Mouse (Mus musculus) brown adipose tissue, adult 24 weeks (tissue): ENCODE data around the gene Mob4. TPM values are rescaled to one million over a fixed set of nuclear protein-coding genes. Genes with fewer than 3 reads are reported as not detected.
A peak's percentile ranks its signal among the peaks of the same experiment; 100 is the strongest.

Experiments used
- H3K27ac ChIP-seq: fragments of 200-500 bp; replicated peaks from 2 replicates; pipeline ENCODE4 v1.5.1; 2012; ENCODE audit warnings: low read depth, mild to moderate bottlenecking, low read length
- H3K4me1 ChIP-seq: fragments of 200-500 bp; 2 replicates; pipeline ENCODE4 v1.6.1; 2012; ENCODE audit warnings: low read length, mixed read lengths; ENCODE audit not compliant: control insufficient read depth, insufficient read depth, insufficient read length
- H3K4me3 ChIP-seq: fragments of 200-500 bp; 2 replicates; pipeline ENCODE4 v1.5.1; 2012; ENCODE audit warnings: low read depth, mild to moderate bottlenecking, low read length, moderate library complexity; ENCODE audit not compliant: insufficient read depth
- polyA plus RNA-seq: library from polyadenylated mRNA; stranded (reverse); fragments of >200 nt; gene quantifications from 2 replicates; pipeline ENCODE4 v1.2.4, GENCODE M21; 2012; ENCODE audit not compliant: missing spikeins, insufficient read depth, insufficient read length

Gene Mob4
- polyA plus RNA-seq, 1 experiment, result 55.4 TPM

DNA sequence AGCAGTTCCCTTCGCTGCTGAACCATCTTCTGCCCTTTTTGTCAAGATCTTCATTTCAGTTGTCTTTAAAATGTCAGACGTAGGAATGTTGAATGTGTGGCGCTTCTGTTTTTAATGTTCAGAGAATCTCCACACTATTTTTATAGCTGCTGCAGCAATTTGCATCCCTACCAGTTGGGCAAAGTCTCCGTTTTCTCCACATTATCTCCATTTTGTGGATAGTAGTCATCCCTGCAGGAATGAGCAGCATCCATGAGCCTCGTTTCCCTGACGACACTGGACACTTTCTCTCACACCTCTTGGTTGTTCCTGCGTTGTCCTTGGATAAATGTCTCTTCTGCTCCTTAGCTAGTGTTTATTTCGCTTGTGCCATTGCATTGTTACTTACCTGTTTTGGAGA, 27.8 kb downstream of the Mob4 start:
- Histone ChIP-seq H3K4me3 (no peak overlapping the region), H3K27ac (no peak overlapping the region), H3K4me1 (0 out of 2 replicates have a peak, but pooled peaks cover 3% of the 10 kb centered on the region)

DNA sequence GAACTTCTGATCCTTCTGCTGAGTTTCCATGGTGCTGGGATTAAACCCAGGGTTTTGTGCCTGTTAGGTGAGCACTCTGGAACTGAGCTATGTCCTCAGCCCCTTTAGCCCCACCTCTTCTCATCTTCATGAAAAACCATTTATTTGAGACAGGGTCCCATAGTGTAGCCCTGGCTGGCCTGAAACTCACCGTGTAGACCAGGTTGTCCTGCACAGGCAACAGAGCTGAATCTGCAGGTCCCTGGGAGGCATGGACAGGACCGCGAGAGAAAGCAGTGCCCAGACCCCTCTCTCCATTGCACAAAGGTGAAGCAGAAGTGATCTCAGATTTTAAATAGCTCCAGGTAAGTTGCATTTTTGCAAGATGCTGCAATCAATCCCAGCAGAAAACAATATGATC, 29.2 kb downstream of the Mob4 start:
- Histone ChIP-seq H3K4me1 (0 out of 2 replicates have a peak, but pooled peaks cover 4% of the 10 kb centered on the region), H3K4me3 (no peak overlapping the region), H3K27ac (no peak overlapping the region)

DNA sequence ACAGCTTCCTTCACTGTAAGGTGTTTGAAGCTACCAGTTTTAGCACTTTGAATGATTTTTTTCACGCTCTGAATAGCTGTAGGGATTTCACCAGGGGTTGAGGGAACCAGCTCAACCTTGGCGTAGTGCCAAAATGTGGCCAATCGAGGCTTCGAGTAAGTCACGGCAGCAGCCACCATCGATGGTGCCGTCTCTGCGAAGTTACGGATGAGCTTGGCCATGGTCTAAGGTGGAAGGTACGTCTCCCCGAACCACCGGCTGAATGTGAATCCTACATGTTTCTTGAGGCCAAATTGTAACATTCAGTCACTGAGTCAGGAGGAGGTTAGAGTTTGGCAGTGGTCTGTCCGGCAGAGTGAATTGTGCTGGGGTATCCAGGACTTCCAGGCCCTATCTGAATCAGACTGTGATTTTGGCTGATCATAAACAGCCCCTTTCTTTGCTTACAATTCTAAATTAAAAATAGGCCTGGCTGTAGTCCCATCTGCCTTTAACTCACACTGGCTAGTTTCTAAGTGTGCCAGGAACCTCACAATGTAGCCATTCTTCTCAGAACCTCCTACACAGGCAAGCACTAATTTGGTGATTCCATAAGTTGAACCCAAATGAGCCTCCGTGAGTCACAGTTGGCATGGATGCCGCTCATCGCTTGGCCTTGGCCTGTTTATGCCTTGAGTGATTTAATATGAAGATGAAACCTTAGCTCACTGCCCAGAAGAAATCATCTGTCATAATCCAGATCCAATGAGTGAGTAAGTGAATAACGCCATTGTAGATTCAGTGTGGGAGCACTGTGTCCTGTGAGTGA, 30.0 kb downstream of the Mob4 start:
- 0 out of 2 replicates have a peak, but pooled peaks cover 4% of the 10 kb centered on the region for H3K4me1 ChIP-seq
- H3K4me3 ChIP-seq, result no peak overlapping the region
- no peak overlapping the region for H3K27ac ChIP-seq

DNA sequence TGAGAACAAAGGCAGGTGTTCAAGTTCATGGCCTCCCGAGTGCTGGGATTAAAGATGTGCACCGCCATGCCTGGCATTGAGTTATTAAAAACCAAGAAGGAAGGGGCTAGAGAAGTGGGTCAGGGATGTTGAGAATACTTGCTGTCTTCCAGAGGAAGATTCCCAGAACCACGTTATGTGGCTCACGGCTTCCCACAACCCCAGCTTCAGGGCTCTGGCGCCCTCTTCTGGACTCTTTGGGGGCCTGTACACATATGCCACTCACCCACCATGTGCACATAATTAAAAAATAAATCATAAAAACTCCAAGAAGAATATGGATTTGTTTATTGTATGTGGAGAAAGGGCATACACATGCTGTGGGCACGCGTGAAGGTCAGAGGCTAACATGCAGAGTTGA, 30.9 kb downstream of the Mob4 start:
- Histone ChIP-seq H3K4me3 (no peak overlapping the region), H3K27ac (no peak overlapping the region), H3K4me1 (0 out of 2 replicates have a peak, but pooled peaks cover 4% of the 10 kb centered on the region)

DNA sequence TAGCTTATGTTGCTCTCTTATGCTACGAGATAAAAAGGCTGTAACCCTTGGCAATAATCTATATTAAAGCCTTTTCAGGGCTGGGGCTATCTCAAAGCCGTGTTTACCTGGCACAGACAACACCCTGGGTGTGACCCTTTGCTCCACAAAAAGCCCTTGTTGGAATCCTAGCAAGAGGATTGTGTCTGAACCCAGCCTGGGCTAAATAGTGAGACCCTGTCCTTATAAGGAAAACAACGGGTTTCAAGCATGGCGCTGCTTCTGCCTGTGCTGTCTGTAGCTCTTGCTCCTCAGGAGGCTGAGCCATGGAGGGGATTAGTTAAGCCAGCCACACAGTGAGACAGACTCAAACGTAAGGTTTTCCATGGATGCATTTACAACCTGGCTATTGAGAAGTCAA, 31.8 kb downstream of the Mob4 start:
- H3K4me1 ChIP-seq, result 0 out of 2 replicates have a peak, but pooled peaks cover 4% of the 10 kb centered on the region
- H3K4me3 ChIP-seq, result no peak overlapping the region
- H3K27ac ChIP-seq, result no peak overlapping the region

DNA sequence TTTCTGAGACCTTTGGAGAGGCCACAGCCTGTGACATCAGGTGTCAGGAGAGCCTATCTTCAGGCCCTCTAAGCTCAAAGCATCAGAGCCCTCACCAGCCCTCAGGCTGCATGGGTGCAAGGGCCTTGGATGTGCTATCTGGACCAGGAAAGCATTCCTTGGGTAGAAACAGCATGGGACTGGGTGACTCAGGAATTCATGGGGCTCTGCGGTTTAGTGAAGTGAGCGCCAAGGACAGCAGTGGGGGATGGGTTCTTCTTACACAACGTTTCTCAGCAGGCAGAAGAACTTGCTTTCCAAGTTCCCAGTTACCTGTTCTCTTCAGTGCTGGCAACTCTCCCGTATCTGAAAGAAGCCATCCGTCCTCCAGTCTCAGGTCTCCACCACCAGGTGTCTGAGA, 33.0 kb downstream of the Mob4 start:
- 0 out of 2 replicates have a peak overlapping the region, but pooled peaks have one; percentile 36 for H3K27ac ChIP-seq
- 0 out of 2 replicates have a peak, but pooled peaks cover 4% of the 10 kb centered on the region for H3K4me1 ChIP-seq
- no peak overlapping the region for H3K4me3 ChIP-seq

DNA sequence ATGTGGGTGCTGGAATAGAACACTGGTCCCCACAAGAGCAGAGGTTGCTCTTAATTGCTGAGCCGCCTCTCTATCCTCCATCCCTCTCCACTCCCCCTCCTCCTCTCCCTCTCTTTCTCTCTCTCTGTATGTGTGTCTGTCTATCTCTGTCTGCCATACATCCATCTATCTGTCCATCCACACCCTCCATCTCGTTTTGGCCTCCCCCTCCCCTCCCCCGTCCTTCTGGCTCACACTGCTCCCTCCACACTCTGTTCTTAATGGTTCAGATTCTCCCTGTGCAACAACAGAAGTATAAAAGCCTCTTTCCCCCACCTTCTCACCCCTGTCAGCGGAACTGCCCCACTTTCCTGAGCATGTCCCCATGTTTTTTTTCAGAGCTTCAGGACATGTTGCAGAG, 36.5 kb downstream of the Mob4 start:
- Histone ChIP-seq H3K4me1 (peaks cover 8% of the 10 kb centered on the region), H3K27ac (no peak overlapping the region), H3K4me3 (no peak overlapping the region)

DNA sequence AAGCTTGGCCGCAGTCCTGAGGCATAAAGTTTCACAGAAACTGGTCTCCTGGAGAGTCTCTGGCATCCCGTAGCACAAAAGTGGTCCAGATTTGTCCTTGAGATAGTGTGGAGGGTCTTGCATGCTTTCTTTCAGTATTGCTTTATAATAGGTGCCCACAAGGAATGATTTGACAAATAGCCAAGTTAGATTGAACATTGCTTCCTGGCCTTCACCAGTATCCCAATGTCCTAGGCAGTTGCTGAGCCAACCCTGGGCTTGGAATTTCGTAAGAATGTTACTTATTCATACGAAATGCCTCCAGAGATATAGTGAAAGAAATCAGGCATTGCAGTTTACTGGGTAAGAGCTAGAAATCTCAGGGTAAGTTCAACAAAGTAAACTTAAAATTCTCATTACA, 37.6 kb downstream of the Mob4 start:
- H3K4me1 ChIP-seq, result peaks cover 10% of the 10 kb centered on the region
- no peak overlapping the region for H3K4me3 ChIP-seq
- no peak overlapping the region for H3K27ac ChIP-seq

DNA sequence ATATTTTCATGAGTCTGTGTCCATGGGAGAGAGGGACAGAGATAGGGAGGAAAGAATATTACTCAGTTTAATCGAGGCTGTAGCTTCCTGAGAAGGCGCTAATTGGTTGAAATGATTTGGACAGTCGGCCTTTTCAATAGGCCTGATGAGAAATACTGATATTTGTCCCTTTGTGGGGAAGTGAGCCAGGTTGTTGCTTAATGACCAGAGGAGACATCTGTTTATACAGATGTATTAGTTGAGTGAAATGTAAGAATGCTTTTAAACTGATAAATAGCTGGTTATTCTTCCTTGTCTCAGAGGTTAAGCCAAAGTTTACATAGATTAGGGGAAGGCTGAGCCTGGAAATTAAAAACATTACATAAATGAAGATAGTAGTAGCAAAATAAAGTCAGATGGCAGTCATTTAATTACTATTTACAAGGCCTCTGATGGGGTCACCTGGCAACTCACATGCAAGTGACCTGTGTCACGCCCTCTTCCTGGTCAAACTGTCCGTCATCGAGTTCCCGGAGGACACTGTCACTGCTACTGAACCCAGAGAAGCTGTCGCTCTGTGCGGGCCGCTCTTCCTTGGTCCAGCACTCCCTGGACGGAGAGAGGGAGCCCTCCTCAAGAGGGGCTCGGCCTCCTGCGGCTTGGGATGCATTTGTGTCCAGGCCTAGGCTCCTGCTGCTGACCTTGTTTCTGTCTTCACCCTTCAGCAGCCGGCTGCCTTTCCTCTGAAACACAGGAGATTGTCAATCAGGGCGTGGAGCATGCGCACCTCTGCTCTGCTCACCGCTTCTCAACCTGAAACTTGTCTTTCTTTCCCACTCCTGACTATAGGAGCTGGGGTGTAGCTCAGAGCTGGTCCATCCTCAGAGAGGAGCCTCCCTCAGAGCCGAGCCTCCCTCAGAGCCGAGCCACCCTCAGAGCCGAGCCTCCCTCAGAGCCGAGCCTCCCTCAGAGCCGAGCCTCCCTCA, 40.6 kb downstream of the Mob4 start:
- Histone ChIP-seq H3K4me1 (peaks cover 10% of the 10 kb centered on the region), H3K27ac (peak overlapping the region; percentile 42), H3K4me3 (no peak overlapping the region)

DNA sequence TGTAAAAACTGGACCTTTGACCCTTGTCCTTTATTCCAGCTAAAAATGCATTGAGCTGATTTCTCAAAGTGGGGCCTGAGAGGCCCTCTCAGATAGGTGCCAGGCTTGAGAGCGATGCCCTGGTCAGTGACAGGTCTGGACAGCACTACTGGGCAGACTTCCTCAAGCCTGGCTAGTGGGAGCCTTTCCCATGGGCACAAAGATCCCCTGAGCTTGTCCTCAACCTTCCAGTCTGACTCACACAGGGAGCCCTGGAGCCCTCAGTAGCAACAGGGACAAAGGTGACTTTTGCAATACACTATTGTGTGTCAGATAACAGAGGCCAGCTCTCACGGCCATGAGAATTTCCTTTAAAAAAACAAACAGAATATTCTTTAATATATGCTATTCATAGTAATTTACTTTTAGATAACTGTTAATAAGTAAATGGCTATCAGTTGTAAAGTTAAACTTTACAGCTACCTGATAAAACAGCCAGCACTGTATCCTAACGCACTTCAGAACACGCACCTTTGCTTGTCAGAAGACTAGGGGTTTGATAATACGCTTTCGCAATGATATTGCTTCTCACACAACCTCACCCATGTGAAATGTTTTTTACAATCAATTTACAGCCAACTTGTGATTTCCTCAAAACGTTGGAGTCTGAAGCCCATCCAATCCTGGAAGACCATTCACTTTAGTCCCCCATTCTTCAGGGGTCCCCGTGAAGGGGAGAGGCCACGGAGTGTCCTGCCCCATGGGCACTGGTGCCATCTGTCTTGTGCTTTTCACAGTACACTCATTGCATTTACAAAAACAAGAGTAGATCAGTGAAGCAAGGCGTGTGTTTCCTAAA, 42.9 kb downstream of the Mob4 start:
- H3K4me3 ChIP-seq, result peak overlapping the region; percentile 13; the same call in 1 of the 2 replicates
- peak overlapping the region; percentile 59 for H3K27ac ChIP-seq
- peaks cover 10% of the 10 kb centered on the region for H3K4me1 ChIP-seq

DNA sequence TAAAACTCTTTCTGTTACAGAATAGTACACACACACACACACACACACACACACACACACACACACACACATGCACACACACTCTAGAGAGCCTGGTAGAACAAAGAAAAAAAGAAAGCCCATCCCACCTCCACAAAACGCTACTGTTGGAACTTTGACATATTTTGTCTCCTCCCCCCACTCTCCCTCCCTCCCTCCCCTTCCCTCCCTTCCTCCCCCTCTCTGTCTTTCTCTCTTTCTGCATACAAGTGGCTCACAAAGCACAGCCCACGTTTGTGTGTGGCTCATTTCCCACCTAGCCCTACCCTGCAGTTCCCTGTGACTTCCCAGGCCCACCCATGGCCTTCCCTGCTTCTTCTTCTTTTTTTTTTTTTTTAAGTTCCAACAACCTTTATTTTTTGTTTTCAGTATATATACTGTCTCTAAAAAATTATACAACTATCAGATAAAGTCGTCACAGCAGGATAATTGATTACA, 43.6 kb downstream of the Mob4 start:
- Histone ChIP-seq H3K27ac (peak overlapping the region; percentile 59; the same call in 1 of the 2 replicates), H3K4me1 (peaks cover 10% of the 10 kb centered on the region), H3K4me3 (0 out of 2 replicates have a peak overlapping the region, but pooled peaks have one; percentile 13)

DNA sequence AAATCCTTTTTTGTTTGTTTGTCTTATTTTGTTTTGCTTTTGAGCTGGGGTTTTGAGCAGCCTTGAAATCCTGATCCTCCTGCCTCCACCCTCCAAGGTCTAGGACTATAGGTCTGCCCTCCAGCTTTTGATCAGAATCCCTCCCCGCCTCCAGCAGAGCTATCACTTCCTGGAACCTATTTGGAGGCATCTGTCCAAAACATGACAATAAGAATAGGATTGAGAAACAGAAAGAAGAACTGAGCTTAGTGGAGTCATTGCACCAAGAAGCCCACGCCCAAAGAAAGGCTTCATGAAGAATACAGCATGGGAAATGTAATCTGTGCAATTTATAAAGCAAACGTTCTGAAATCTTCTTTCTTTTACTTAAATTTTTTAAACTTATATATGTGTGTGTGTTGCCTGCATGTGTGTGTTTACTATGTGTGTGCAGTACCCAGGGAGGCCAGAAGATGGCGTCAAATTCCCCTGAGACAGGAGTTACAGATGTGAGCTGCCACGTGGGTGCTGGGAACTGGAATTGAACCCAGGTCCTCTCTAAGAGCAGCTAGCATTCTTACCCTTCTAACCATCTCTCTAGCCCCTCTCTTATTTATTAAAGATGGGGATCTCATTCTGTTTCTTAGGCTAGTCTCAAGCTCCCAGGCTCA, 49.0 kb downstream of the Mob4 start:
- no peaks in the 10 kb centered on the region for H3K4me1 ChIP-seq
- H3K4me3 ChIP-seq, result no peak overlapping the region
- H3K27ac ChIP-seq, result no peak overlapping the region

DNA sequence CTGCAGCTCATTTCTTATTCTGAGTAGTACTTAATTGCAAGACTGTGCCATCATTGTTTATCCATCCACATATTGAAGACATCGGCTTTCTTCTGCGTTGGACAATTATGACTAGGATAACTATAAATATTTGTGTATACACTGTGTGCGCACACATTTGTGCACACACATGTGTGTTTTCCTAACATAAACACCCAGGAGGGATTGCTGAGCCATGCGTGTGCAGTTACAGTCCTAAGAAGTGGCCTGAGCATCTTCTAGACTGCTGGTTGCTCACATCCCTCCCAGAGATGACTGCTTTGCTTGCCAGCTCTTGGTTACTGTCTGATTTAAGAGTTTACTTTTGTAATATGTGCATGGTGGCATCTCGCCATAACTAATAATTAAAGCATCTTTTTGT, 51.4 kb downstream of the Mob4 start:
- Histone ChIP-seq H3K4me1 (no peaks in the 10 kb centered on the region), H3K4me3 (no peak overlapping the region), H3K27ac (no peak overlapping the region)

DNA sequence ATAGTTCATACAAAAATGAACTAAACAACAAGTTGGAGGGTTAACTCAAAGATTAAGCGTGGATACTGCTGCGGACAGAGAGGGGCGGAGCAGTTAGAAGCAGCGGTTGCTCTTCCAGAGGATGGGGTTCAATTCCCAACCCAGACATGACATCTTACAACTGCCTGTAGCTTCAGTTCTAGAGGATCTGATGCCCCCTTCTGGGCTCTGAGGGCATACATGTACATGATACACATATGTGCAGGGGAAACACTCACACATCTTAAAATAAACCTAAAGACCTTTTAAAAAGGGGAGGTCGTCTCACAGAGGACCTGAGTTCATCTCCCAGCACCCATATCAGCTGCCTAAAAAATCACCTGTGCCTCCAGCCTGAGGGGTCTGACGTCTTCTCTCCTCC, 54.7 kb downstream of the Mob4 start:
- H3K4me1 ChIP-seq, result no peaks in the 10 kb centered on the region
- H3K4me3 ChIP-seq, result no peak overlapping the region
- H3K27ac ChIP-seq, result no peak overlapping the region
